Mouse (Mus musculus) limb, embryonic 14.5 days (tissue): Measurements from ENCODE around the gene Lyl1. TPM values are rescaled to one million over a fixed set of nuclear protein-coding genes. Genes with fewer than 3 reads are reported as not detected.

ENCODE experiments used
- ATAC-seq: fragments of 200-750 bp; cut with Nextera tagmentation; 2 replicates; pipeline ENCODE4 v1.8.0; 2017; ENCODE audit warnings: low read depth, moderate number of reproducible peaks, moderate TSS enrichment; ENCODE audit not compliant: low FRiP score
- DNase-seq: peaks from one replicate; pipeline ENCODE4 v3.0.0-alpha.2; 2015; ENCODE audit warnings: low spot score
- H3K27ac ChIP-seq: fragments of 300-500 bp; sonication (generic); replicated peaks from 2 replicates; pipeline ENCODE4 v1.5.1; 2014; ENCODE audit warnings: low read depth, mild to moderate bottlenecking, low read length, moderate library complexity, mixed read lengths
- H3K27me3 ChIP-seq: fragments of 300-500 bp; sonication (generic); 2 replicates; pipeline ENCODE4 v1.6.1; 2014; ENCODE audit warnings: low read length, mixed read lengths; ENCODE audit not compliant: control insufficient read depth, insufficient read depth
- H3K36me3 ChIP-seq: fragments of 300-500 bp; sonication (generic); 2 replicates; pipeline ENCODE4 v1.6.1; 2014; ENCODE audit warnings: mild to moderate bottlenecking, low read length, moderate library complexity, mixed read lengths; ENCODE audit not compliant: control insufficient read depth, insufficient read depth
- H3K4me1 ChIP-seq: fragments of 300-500 bp; sonication (generic); 2 replicates; pipeline ENCODE4 v1.6.1; 2014; ENCODE audit warnings: antibody characterized with exemption, low read length, mixed read lengths; ENCODE audit not compliant: control insufficient read depth, insufficient read depth
- H3K4me2 ChIP-seq: fragments of 300-500 bp; sonication (generic); replicated peaks from 2 replicates; pipeline ENCODE4 v1.6.1; 2014; ENCODE audit warnings: low read depth, mild to moderate bottlenecking, low read length, moderate library complexity; ENCODE audit not compliant: severe bottlenecking
- H3K4me3 ChIP-seq: fragments of 300-500 bp; sonication (generic); replicated peaks from 2 replicates; pipeline ENCODE4 v1.5.1; 2014; ENCODE audit warnings: low read length
- H3K9ac ChIP-seq: fragments of 300-500 bp; sonication (generic); 2 replicates; pipeline ENCODE4 v1.6.1; 2014; ENCODE audit warnings: mild to moderate bottlenecking, low read depth, low read length, moderate library complexity; ENCODE audit not compliant: severe bottlenecking
- H3K9me3 ChIP-seq: fragments of 300-500 bp; sonication (generic); 2 replicates; pipeline ENCODE4 v1.6.1; 2016; ENCODE audit warnings: low read length; ENCODE audit not compliant: control insufficient read depth
- POLR2A ChIP-seq: fragments of 200-500 bp; IDR thresholded peaks from 2 replicates; pipeline ENCODE4 v1.8.0; 2012; ENCODE audit warnings: inconsistent platforms, mild to moderate bottlenecking, moderate library complexity, borderline replicate concordance; ENCODE audit not compliant: insufficient read depth, insufficient read length; ENCODE audit errors: extremely low read depth
- WGBS: fragments of 180-500 bp; shearing (Covaris S2); extraction: QIAGEN DNeasy Blood & Tissue Kit; methylation state at CpG from one replicate; pipeline ENCODE4 v1.1.7; 2014; 5-methylcytosine and 5-hydroxymethylcytosine counted together
- polyA plus RNA-seq, 2 experiments: library from polyadenylated mRNA; depleted of rRNA in 1 of 2; stranded (reverse) in 1 of 2; unstranded in 1 of 2; fragments of >200 nt; fragmentation: Nextera tagmentation in 1 of 2; extraction: Ambion mirVana in 1 of 2; gene quantifications; 2 replicates each; pipeline versions ENCODE4 v1.2.1 to v1.2.3; 2012 to 2014

Lyl1 gene
- polyA plus RNA-seq, 2 experiments = 5.6 to 7.1 TPM

- Histone ChIP-seq H3K9me3 (no peaks in the 10 kb centered on the region), H3K4me1 (peaks cover 29% of the 10 kb centered on the region), H3K27ac (peak overlapping the region; percentile 91), H3K4me2 (peak overlapping the region; percentile 81), H3K9ac (peak overlapping the region; percentile 70), H3K36me3 (peaks cover 7% of the 10 kb centered on the region; the same call in 1 of the 2 replicates), H3K27me3 (no peaks in the 10 kb centered on the region), H3K4me3 (peak overlapping the region; percentile 66)
- peak; percentile 85 for ATAC-seq
- peak; percentile 62; the same call in 1 of the 2 replicates for TF ChIP-seq POLR2A
- 2% methylated on average over 43 of the region's 43 CpGs for WGBS
- peak; percentile 99 for DNase-seq
These were observed 37.6 kb upstream of the Lyl1 start for GRCm38 (mm10) chr8:84663483-84664327.

- DNase-seq (peak; percentile 83), ATAC-seq (peak; percentile 18; the same call in 1 of the 2 replicates)
- H3K27me3 ChIP-seq = no peaks in the 10 kb centered on the region
- peaks cover 11% of the 10 kb centered on the region; the same call in 1 of the 2 replicates for H3K36me3 ChIP-seq
- TF ChIP-seq POLR2A = peak; percentile 70; the same call in 1 of the 2 replicates
- H3K4me2 ChIP-seq = peak overlapping the region; percentile 81
- peak overlapping the region; percentile 91 for H3K27ac ChIP-seq
- peaks cover 26% of the 10 kb centered on the region for H3K4me1 ChIP-seq
- H3K9me3 ChIP-seq = no peaks in the 10 kb centered on the region
- under 1% methylated on average over 29 of the region's 29 CpGs for WGBS
- H3K4me3 ChIP-seq = peak overlapping the region; percentile 66
- peak overlapping the region; percentile 70 for H3K9ac ChIP-seq
These were observed 36.5 kb upstream of the Lyl1 start for GRCm38 (mm10) chr8:84664566-84665384.

- Histone ChIP-seq H3K4me2 (peak overlapping the region; percentile 81), H3K4me3 (peak overlapping the region; percentile 66), H3K27me3 (no peaks in the 10 kb centered on the region), H3K27ac (peak overlapping the region; percentile 91), H3K9ac (peak overlapping the region; percentile 70), H3K9me3 (no peaks in the 10 kb centered on the region), H3K4me1 (peaks cover 20% of the 10 kb centered on the region), H3K36me3 (peaks cover 17% of the 10 kb centered on the region)
- peak; percentile 65 for DNase-seq
- WGBS = 2% methylated on average over 14 of the region's 14 CpGs
- no peak for TF ChIP-seq POLR2A
- ATAC-seq = peak; percentile 4; the same call in 1 of the 2 replicates
These were observed 35.8 kb upstream of the Lyl1 start for GRCm38 (mm10) chr8:84665385-84665893.

- ATAC-seq = no peak
- H3K27ac ChIP-seq = no peak overlapping the region
- no peak overlapping the region for H3K4me2 ChIP-seq
- H3K9ac ChIP-seq = no peak overlapping the region
- H3K4me3 ChIP-seq = no peak overlapping the region
- WGBS = 83% methylated on average over 1 of the region's 1 CpGs
- H3K27me3 ChIP-seq = no peaks in the 10 kb centered on the region
- no peaks in the 10 kb centered on the region for H3K9me3 ChIP-seq
- no peak for DNase-seq
- TF ChIP-seq POLR2A = no peak
- H3K4me1 ChIP-seq = peaks cover 12% of the 10 kb centered on the region
- peaks cover 40% of the 10 kb centered on the region for H3K36me3 ChIP-seq
These were observed 33.2 kb upstream of the Lyl1 start for GRCm38 (mm10) chr8:84668081-84668480.
